Mouse (Mus musculus): ENCODE measurements around the gene Gm21974. TPM values are rescaled to one million over a fixed set of nuclear protein-coding genes. Genes with fewer than 3 reads are reported as not detected.

Gm21974 gene
- total RNA-seq, 2 experiments from 2014 or later = not detected

GRCm38 (mm10) chr7:127886551-127886950 lies 8.7 kb downstream of the Gm21974 start:
- no peak for DNase-seq (ENCODE audit: low spot score in 2 of 2)
- intact Hi-C loops (cut with DNase I) = no loop called here

DNA sequence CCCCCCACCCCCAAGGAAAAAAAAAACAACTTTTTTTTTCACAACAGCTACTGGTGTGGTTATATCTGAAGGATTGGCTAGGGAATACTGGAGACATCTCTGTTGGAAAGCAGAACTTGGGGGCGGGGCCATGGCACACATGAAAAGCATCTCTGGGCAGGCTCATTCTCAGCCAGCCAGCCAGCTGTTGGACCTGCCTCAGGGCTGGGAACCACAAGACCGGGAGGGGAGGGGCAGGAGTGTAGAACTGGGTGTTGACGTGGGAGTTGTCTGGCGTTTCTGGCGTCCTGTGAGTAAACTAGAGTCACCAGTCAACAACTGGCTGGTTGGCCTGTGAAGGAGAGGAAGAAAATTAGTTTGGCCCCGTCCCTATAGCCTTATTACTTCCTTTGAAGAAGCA lies 9.3 kb downstream of the Gm21974 start:
- intact Hi-C loops (cut with DNase I) = no loop called here
- no peak for DNase-seq (ENCODE audit: low spot score in 2 of 2)

GRCm38 (mm10) chr7:127880431-127880830 lies 14.8 kb downstream of the Gm21974 start:
- intact Hi-C loops (cut with DNase I) = no loop called here
- no peak for DNase-seq (ENCODE audit: low spot score in 2 of 2)

GRCm38 (mm10) chr7:127879301-127879700 lies 16.0 kb downstream of the Gm21974 start:
- DNase-seq (ENCODE audit: low spot score in 2 of 2) = no peak
- intact Hi-C loops (cut with DNase I) = no loop called here

- intact Hi-C loops (cut with DNase I) = loop anchor here (2.0 kb wide), 1 partner anchor 36 kb away; the partner anchor contains the start of gene Kat8
- peak; percentile 88 to 90 for DNase-seq (ENCODE audit: low spot score in 2 of 2)
These were observed 18.5 kb downstream of the Gm21974 start, which contains the start of gene Zfp668 for GRCm38 (mm10) chr7:127876467-127877348. Gene Zfp668, minus strand, starts transcription at chr7:127876828.

DNA sequence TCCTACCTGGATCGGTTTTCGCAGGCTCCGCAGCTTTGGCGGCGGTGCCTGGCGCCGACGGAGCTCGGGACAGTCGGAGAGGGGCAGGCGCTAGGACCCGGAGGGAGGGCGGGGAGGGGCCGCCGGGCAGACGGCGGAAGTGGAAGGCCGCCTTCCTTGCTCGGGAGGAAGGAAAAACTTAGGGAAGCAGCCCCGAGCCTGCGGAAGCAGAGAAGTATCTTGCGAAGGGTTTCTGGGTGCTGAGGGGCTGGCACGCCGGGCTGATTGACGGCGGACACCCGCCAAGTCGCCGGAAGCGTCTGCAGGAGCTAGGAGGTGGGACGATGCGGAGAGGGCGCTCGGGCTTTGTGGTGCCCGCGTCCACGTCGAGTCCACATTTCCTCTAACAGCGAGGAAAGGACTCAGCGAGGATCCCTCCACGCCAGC lies 19.2 kb downstream of the Gm21974 start, which contains the start of gene Zfp646:
TSS of gene Zfp646 (plus strand) at position 181 of the 426 bp plus-strand sequence.
- intact Hi-C loops (cut with DNase I) = loop anchor here (2.0 kb wide), 1 partner anchor 37 kb away; the partner anchor contains the start of gene Kat8
- DNase-seq (ENCODE audit: low spot score in 2 of 2) = peak in 1 of 2 experiments; percentile 78

DNA sequence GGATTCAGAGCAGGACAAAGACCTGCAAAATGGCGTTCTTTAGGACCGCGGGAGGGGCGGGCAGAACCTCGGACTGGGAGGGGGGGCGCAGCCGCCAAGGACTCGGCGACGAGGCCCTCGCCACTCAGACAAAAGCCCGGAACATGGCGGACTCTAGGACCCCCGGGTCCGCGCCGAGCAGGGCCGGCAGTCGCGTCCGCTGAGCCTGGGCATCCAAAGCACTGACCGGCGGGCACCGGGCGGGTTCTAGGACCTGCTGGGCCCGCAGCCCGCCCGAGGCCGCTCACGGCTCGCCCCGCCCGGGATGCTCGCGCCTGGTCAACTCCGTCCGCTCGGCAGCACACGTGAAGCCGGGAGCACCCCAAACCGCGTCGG lies 19.6 kb downstream of the Gm21974 start:
- intact Hi-C loops (cut with DNase I) = loop anchor here (1.0 to 2.0 kb wide), 2 partner anchors 34 to 37 kb away; partner anchors contain the start of gene Kat8
- peak; percentile 95 to 97 for DNase-seq (ENCODE audit: low spot score in 2 of 2)

DNA sequence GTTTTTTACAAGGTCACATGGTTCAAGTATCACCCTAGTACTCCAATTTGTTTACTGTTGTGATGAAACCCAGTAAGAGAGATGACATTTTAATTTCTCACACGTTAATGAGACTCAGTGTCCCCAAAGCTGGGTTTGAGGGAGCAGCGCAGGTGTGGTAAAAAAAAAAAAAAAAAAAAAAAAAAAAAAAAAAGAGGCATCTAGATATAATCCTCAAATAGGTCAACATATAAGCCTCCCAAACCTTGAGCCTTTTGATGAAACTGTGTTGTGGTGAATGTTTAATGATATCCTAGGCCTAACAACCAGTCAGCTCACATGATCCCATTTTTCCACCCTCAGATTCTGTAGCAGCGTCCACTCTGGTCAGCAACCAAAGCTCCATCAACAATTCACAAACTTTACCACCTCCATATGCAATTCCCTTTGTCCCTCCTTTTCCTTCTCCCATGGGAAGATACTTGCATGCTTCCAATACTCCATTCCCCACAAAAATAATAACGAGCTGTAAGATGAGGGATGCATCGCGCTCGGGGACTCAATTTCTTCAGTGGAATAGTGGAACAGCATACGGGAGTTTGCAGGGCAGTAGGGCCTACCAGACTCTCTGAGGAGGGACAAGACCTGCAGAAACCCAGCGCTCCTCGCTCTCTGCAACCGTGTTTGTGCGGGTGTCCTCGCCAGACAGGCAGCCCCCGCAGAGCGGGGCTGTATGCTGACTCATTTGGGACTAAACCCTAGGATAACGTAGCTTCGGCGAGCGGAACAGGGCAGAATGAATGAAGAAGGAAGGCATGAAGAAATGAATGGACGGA lies 20.2 kb downstream of the Gm21974 start:
- no peak for DNase-seq (ENCODE audit: low spot score in 2 of 2)
- intact Hi-C loops (cut with DNase I) = loop anchor here (1.0 kb wide), 1 partner anchor 34 kb away; no protein-coding TSS in a partner anchor

DNA sequence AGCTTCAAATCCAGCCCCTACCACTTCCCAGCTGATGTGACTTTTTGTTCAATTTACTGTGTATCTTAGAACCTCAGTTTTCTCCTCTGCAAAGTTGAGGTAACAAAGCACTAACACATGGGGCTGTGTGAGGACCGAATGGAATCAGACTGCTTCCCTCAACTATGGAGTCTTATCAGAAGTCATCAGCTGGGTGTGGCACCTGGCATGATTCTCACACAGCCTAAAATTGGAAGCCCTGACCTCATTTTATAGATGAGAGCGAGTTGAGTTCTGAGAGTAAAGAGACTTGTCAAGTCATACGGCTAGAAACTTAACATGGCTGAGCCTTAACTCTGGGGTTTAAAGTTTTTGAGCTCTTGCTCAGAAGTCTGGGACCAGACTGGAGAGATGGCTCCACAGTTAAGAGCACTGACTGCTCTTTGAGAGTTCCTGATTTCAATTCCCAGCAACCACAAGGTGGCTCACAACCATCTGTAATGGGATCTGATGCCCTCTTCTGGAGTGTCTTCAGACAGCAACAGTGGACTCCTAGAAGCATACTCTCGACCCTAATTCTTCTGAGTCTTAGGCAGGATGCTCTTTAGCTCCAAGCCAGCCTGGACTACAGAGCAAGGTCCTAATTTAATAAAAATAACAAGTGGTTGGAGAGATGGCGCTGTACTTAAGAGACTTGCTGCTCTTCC lies 25.0 kb downstream of the Gm21974 start:
- no peak for DNase-seq (ENCODE audit: low spot score in 2 of 2)
- intact Hi-C loops (cut with DNase I) = no loop called here

- peak; percentile 22 to 27 for DNase-seq (ENCODE audit: low spot score in 2 of 2)
- intact Hi-C loops (cut with DNase I) = no loop called here
These were observed 26.0 kb downstream of the Gm21974 start for GRCm38 (mm10) chr7:127869149-127869810.

- DNase-seq (ENCODE audit: low spot score in 2 of 2) = no peak
- intact Hi-C loops (cut with DNase I) = no loop called here
These were observed 27.6 kb downstream of the Gm21974 start for GRCm38 (mm10) chr7:127867641-127868040.

GRCm38 (mm10) chr7:127866434-127866833 lies 28.8 kb downstream of the Gm21974 start:
- intact Hi-C loops (cut with DNase I) = no loop called here
- DNase-seq (ENCODE audit: low spot score in 2 of 2) = no peak

DNA sequence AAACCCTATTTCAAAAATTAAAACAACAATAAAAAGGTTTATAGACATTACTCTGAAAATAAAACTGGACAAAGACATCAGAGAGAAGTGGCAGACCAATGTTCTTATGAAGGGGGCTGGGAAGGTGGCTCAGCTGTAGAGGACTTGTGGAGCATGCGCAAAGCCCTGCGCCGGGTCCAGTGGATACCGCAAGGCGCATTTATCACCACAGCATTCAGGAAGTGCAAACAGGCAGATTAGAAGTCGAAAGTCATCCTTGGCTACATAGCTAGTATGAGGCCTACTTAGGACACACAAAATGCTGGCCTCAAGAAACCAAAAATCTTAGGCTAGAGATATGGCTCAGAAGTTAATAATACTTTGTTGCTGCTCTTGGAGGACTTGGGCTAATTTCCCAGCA lies 37.0 kb downstream of the Gm21974 start:
- intact Hi-C loops (cut with DNase I) = no loop called here
- no peak for DNase-seq (ENCODE audit: low spot score in 2 of 2)

- intact Hi-C loops (cut with DNase I) = no loop called here
- no peak for DNase-seq (ENCODE audit: low spot score in 2 of 2)
These were observed 44.3 kb downstream of the Gm21974 start for GRCm38 (mm10) chr7:127850906-127851305.

- intact Hi-C loops (cut with DNase I) = no loop called here
- no peak for DNase-seq (ENCODE audit: low spot score in 2 of 2)
These were observed 45.0 kb downstream of the Gm21974 start for GRCm38 (mm10) chr7:127849973-127850875.

DNA sequence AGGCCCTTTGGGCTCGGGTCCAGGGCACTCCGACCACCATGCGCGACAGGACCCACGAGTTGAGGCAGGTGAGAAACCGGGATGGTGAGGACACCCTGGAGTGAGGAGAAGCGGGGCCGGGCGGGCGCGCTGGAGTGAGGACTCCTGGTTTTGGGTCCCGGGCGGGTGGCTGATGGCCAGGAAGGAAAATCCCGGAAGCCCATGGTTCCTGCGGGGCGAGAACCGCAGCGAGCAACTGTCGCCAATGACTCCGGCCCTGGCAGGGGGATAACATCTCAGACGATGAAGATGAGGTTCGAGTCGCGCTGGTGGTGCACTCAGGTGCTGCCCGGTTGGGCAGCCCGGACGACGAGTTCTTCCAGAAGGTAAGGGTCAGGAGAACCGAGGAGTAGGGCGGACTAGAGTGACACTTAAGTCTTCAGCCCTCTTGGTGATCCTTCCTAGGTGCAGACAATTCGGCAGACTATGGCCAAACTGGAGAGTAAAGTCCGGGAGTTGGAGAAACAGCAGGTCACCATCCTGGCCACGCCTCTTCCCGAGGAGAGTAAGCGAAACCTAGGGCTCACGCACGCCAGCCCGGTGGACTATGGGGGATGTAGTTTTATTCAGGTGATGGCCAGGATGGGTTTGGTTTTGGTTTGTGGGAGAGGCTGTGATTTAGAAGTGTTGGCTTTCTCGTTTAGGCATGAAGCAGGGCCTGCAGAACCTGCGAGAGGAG lies 53.1 kb downstream of the Gm21974 start:
- intact Hi-C loops (cut with DNase I) = no loop called here
- peak; percentile 75 to 81 for DNase-seq (ENCODE audit: low spot score in 2 of 2)

GRCm38 (mm10) chr7:127841340-127842000 lies 53.8 kb downstream of the Gm21974 start:
- DNase-seq (ENCODE audit: low spot score in 2 of 2) = peak; percentile 96 to 98
- intact Hi-C loops (cut with DNase I) = loop anchor here (1.0 kb wide), 3 partner anchors 17 to 34 kb away; partner anchors contain the start of genes Stx1b and Stx4a

Data from left cerebral cortex, postnatal 36 days (tissue).